Mouse (Mus musculus) forebrain, embryonic 16.5 days (tissue): Measurements from ENCODE around the gene Fkbp10. TPM values are rescaled to one million over a fixed set of nuclear protein-coding genes. Genes with fewer than 3 reads are reported as not detected.

Experiments used
- ATAC-seq: fragments of 200-750 bp; cut with Nextera tagmentation; 2 replicates; pipeline ENCODE4 v1.8.0; 2017; ENCODE audit warnings: mild to moderate bottlenecking, moderate library complexity
- H3K27ac ChIP-seq: fragments of 300-500 bp; sonication (generic); 2 replicates; pipeline ENCODE4 v1.5.1; 2014; ENCODE audit warnings: low read length, control low read depth
- H3K27me3 ChIP-seq: fragments of 300-500 bp; sonication (generic); replicated peaks from 2 replicates; pipeline ENCODE4 v1.6.1; 2014; ENCODE audit warnings: low read length; ENCODE audit not compliant: control insufficient read depth, insufficient read depth
- H3K36me3 ChIP-seq: fragments of 300-500 bp; sonication (generic); 2 replicates; pipeline ENCODE4 v1.6.1; 2014; ENCODE audit not compliant: control insufficient read depth, insufficient read depth
- H3K4me1 ChIP-seq: fragments of 300-500 bp; sonication (generic); replicated peaks from 2 replicates; pipeline ENCODE4 v1.6.1; 2014; ENCODE audit warnings: low read length; ENCODE audit not compliant: control insufficient read depth, insufficient read depth
- H3K4me2 ChIP-seq: fragments of 300-500 bp; sonication (generic); 2 replicates; pipeline ENCODE4 v1.6.1; 2014; ENCODE audit warnings: mild to moderate bottlenecking, low read length, control low read depth
- H3K4me3 ChIP-seq: fragments of 300-500 bp; sonication (generic); replicated peaks from 2 replicates; pipeline ENCODE4 v1.5.1; 2014; ENCODE audit warnings: mild to moderate bottlenecking, low read length, control low read depth
- H3K9ac ChIP-seq: fragments of 300-500 bp; sonication (generic); replicated peaks from 2 replicates; pipeline ENCODE4 v1.6.1; 2014; ENCODE audit warnings: low read depth, low read length, control low read depth
- H3K9me3 ChIP-seq: fragments of 300-500 bp; sonication (generic); 2 replicates; pipeline ENCODE4 v1.6.1; 2016; ENCODE audit warnings: low read length; ENCODE audit not compliant: control insufficient read depth
- whole genome bisulfite sequencing: fragments of 180-500 bp; shearing (Covaris S2); extraction: QIAGEN DNeasy Blood & Tissue Kit; methylation state at CpG from one replicate; pipeline ENCODE4 v1.1.7; 2014; 5-methylcytosine and 5-hydroxymethylcytosine counted together
- polyA plus RNA-seq: library from polyadenylated mRNA; unstranded; fragments of >200 nt; fragmentation: Nextera tagmentation; extraction: Ambion mirVana; gene quantifications from 2 replicates; pipeline ENCODE4 v1.2.1, GENCODE M21; 2015

Fkbp10 gene
- polyA plus RNA-seq, 1 experiment from 2014 or later: 18.4 TPM

GRCm38 (mm10) chr11:100423836-100424235, 8.3 kb downstream of the Fkbp10 start:
- no peak for ATAC-seq
- Histone ChIP-seq H3K4me3 (no peak overlapping the region), H3K4me2 (no peak overlapping the region), H3K4me1 (0 out of 2 replicates have a peak, but pooled peaks cover 4% of the 10 kb centered on the region), H3K9ac (no peak overlapping the region), H3K36me3 (no peaks in the 10 kb centered on the region), H3K27me3 (no peaks in the 10 kb centered on the region), H3K27ac (no peak overlapping the region), H3K9me3 (no peaks in the 10 kb centered on the region)
- 85% methylated on average over 7 of the region's 7 CpGs for WGBS

- Histone ChIP-seq H3K9me3 (no peaks in the 10 kb centered on the region), H3K4me1 (0 out of 2 replicates have a peak, but pooled peaks cover 4% of the 10 kb centered on the region), H3K36me3 (0 out of 2 replicates have a peak, but pooled peaks cover 2% of the 10 kb centered on the region), H3K4me3 (no peak overlapping the region), H3K9ac (no peak overlapping the region), H3K4me2 (no peak overlapping the region), H3K27ac (no peak overlapping the region), H3K27me3 (no peaks in the 10 kb centered on the region)
- 38% methylated on average over 7 of the region's 7 CpGs for WGBS
- ATAC-seq: no peak
These were observed 10.4 kb downstream of the Fkbp10 start for GRCm38 (mm10) chr11:100425851-100426250.

- Histone ChIP-seq H3K36me3 (0 out of 2 replicates have a peak, but pooled peaks cover 2% of the 10 kb centered on the region), H3K4me3 (no peak overlapping the region), H3K4me2 (no peak overlapping the region), H3K9me3 (no peaks in the 10 kb centered on the region), H3K27me3 (no peaks in the 10 kb centered on the region), H3K9ac (no peak overlapping the region), H3K4me1 (0 out of 2 replicates have a peak, but pooled peaks cover 4% of the 10 kb centered on the region), H3K27ac (no peak overlapping the region)
- no peak for ATAC-seq
- 87% methylated on average over 3 of the region's 3 CpGs for WGBS
These were observed 11.3 kb downstream of the Fkbp10 start for GRCm38 (mm10) chr11:100426820-100427219.

- H3K27ac ChIP-seq: no peak overlapping the region
- no peak for ATAC-seq
- H3K36me3 ChIP-seq: 0 out of 2 replicates have a peak, but pooled peaks cover 2% of the 10 kb centered on the region
- 0 out of 2 replicates have a peak, but pooled peaks cover 4% of the 10 kb centered on the region for H3K4me1 ChIP-seq
- no peak overlapping the region for H3K4me3 ChIP-seq
- no peak overlapping the region; the same call in 1 of the 2 replicates for H3K9ac ChIP-seq
- 40% methylated on average over 9 of the region's 9 CpGs for WGBS
- H3K27me3 ChIP-seq: no peaks in the 10 kb centered on the region
- no peak overlapping the region for H3K4me2 ChIP-seq
- H3K9me3 ChIP-seq: no peaks in the 10 kb centered on the region
These were observed 13.2 kb downstream of the Fkbp10 start for GRCm38 (mm10) chr11:100428612-100429199.

- Histone ChIP-seq H3K36me3 (0 out of 2 replicates have a peak, but pooled peaks cover 2% of the 10 kb centered on the region), H3K27ac (no peak overlapping the region), H3K9ac (no peak overlapping the region), H3K27me3 (no peaks in the 10 kb centered on the region), H3K4me2 (no peak overlapping the region), H3K9me3 (no peaks in the 10 kb centered on the region), H3K4me3 (no peak overlapping the region), H3K4me1 (0 out of 2 replicates have a peak, but pooled peaks cover 4% of the 10 kb centered on the region)
- no peak for ATAC-seq
- 72% methylated on average over 7 of the region's 7 CpGs for WGBS
These were observed 14.6 kb downstream of the Fkbp10 start for GRCm38 (mm10) chr11:100430052-100430451.

GRCm38 (mm10) chr11:100432002-100432401, 16.5 kb downstream of the Fkbp10 start:
- Histone ChIP-seq H3K27me3 (no peaks in the 10 kb centered on the region), H3K9ac (no peak overlapping the region), H3K4me3 (no peak overlapping the region), H3K36me3 (0 out of 2 replicates have a peak, but pooled peaks cover 4% of the 10 kb centered on the region), H3K4me2 (no peak overlapping the region), H3K9me3 (no peaks in the 10 kb centered on the region), H3K27ac (no peak overlapping the region), H3K4me1 (0 out of 2 replicates have a peak, but pooled peaks cover 4% of the 10 kb centered on the region)
- ATAC-seq: no peak
- 96% methylated on average over 5 of the region's 5 CpGs for WGBS

DNA sequence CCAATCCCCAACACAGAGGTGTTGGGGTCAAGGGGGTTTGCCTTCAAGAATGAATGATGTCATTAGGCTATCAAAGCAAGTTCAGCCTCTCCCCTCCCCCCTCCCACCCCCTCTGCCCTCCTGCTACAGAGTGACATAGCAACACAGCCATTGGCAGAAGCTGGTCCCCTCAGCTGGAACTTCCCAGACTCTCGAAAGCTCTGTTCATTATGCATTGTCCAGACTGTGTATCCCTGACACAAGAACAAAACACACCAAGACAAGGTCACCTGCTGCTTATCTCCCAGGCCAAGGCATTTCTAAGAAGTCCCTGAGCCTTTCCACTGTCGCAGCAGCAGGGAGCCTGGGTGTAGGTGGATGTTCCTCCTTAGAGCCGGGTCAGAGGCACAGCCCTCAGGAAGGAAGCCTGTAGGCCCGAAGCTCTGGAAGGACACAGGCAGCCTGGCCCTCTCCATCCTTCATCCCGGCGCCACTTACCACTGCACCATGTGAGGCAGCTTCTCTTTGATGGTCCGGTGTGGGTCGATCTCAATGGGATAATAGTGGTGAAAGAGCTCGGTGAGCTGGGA, 20.3 kb downstream of the Fkbp10 start:
- Histone ChIP-seq H3K9me3 (no peaks in the 10 kb centered on the region), H3K9ac (no peak overlapping the region), H3K4me1 (peaks cover 12% of the 10 kb centered on the region), H3K27me3 (no peaks in the 10 kb centered on the region), H3K4me2 (no peak overlapping the region), H3K36me3 (0 out of 2 replicates have a peak, but pooled peaks cover 4% of the 10 kb centered on the region), H3K4me3 (no peak overlapping the region), H3K27ac (no peak overlapping the region)
- WGBS: 73% methylated on average over 9 of the region's 9 CpGs
- ATAC-seq: no peak

- no peak overlapping the region for H3K27ac ChIP-seq
- H3K27me3 ChIP-seq: no peaks in the 10 kb centered on the region
- no peaks in the 10 kb centered on the region for H3K9me3 ChIP-seq
- H3K4me2 ChIP-seq: no peak overlapping the region
- 78% methylated on average over 1 of the region's 1 CpGs for WGBS
- ATAC-seq: no peak
- H3K4me1 ChIP-seq: peaks cover 17% of the 10 kb centered on the region
- no peak overlapping the region for H3K9ac ChIP-seq
- H3K4me3 ChIP-seq: no peak overlapping the region
- H3K36me3 ChIP-seq: 0 out of 2 replicates have a peak, but pooled peaks cover 2% of the 10 kb centered on the region
These were observed 22.4 kb downstream of the Fkbp10 start for GRCm38 (mm10) chr11:100437901-100438300.

GRCm38 (mm10) chr11:100440691-100441522, 25.4 kb downstream of the Fkbp10 start:
- ATAC-seq: peak; percentile 98
- peak overlapping the region; percentile 56; the same call in 1 of the 2 replicates for H3K27ac ChIP-seq
- no peaks in the 10 kb centered on the region for H3K9me3 ChIP-seq
- H3K4me3 ChIP-seq: peak overlapping the region; percentile 89
- H3K4me2 ChIP-seq: peak overlapping the region; percentile 78
- H3K9ac ChIP-seq: peak overlapping the region; percentile 92
- 0 out of 2 replicates have a peak, but pooled peaks cover 2% of the 10 kb centered on the region for H3K36me3 ChIP-seq
- H3K4me1 ChIP-seq: peaks cover 17% of the 10 kb centered on the region
- WGBS: 1% methylated on average over 51 of the region's 52 CpGs
- H3K27me3 ChIP-seq: no peaks in the 10 kb centered on the region
